Mouse (Mus musculus): Measurements from ENCODE around the gene Hist2h4.
"Not testable (repeated sequence)": the region's sequence is repeated elsewhere in the genome, so short reads cannot be mapped to it uniquely, and the experiment has no call there.

Hist2h4 gene

DNA sequence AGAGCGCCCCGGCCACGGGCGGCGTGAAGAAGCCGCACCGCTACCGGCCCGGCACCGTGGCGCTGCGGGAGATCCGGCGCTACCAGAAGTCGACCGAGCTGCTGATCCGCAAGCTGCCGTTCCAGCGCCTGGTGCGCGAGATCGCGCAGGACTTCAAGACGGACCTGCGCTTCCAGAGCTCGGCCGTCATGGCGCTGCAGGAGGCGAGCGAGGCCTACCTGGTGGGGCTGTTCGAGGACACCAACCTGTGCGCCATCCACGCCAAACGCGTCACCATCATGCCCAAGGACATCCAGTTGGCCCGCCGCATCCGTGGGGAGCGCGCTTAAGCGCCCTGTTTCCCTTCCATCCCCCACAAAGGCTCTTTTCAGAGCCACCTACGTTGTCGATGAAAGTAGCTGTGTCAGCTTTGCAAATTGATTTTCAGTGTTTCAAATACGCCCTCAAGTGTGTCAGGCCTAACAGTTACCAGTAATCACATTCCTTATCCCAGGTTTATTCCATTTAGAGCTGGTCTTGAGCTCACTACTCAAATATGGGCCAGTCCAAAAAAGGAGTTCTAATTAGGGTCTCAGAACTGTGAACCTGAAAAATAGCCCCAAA, 5.8 kb upstream of the Hist2h4 start:
- not testable (repeated sequence) for DNase-seq (ENCODE audit: low spot score)

DNA sequence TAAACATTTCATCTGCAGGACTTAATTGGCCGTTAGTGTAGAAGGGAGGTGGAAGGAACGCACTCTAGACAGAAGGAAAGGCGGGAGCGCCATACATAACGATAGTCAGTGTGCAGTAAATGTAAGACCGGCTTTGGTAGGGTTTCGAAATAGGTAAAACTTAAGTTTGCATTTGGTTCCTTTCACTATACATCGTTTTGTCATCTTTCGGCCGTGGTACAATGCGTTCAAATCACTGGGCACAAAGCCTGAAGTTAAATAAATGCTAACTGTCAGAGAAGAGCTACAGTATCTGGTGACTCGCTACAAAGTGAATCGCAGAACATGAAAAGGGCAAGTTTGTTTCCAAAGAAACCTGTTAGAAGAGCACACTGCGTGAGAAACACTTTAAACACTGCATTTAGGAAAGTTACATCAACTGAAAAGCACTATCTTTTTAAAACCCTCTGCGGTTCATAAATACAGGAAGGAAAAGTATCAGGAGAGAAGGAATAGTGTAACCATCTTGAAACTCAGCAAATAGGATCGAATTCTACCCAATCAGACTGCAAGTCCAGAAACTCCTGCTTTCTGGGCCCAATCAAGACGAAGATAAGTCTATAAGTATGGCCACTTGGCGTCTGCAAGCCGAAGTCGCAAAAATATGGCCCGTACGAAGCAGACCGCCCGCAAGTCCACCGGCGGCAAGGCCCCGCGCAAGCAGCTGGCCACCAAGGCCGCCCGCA, 5.1 kb upstream of the Hist2h4 start, which contains the start of gene Hist2h3b:
Hist2h3b (plus strand) TSS at position 604 of the 725 bp plus-strand sequence.
- DNase-seq (ENCODE audit: low spot score) = peak; percentile 90

DNA sequence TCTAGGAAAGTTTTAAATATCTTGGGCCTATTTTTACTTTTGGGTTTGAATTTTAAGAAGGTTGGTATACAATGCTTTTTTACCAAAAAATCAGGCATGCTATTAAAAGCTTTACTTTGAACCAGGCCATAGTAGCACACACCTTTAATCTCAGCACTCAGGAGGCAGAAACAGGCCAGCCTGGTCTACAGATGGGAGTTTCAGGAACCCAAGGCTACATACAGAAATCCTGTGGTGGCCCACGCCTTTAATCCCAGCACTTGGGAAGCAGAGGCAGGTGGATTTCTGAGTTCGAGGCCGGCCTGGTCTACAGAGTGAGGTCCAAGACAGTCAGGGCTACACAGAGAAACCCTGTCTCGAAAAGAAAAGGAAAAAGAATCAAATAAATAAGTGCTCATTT, 4.4 kb upstream of the Hist2h4 start:
- DNase-seq (ENCODE audit: low spot score) = no peak

DNA sequence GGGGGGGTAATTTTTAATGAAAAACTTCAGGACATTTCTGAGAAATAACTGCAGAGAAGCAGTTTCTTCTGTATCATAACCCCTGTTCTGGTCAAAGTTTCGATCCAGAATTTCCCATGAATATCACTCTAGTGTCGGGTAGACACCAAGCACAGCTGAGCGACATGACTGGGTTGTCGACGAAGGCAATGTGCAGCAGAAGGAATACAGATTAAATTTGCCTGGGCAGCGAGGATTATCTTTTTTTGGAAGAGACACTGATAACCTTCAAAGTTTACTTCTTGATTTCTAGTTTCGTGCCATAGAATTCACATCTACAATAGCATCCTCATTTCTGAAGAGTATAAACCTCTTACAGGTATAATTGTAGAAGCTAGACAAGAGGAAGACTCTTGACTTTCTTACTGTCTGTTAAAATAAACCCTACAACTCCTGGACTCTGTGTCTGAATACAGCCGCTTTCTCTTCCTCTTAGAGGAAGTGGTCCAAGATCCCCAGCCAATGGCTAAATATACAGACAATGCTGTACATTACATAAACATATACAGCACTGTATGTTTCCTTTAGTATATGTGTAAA, 3.1 kb upstream of the Hist2h4 start:
- no peak for DNase-seq (ENCODE audit: low spot score)

DNA sequence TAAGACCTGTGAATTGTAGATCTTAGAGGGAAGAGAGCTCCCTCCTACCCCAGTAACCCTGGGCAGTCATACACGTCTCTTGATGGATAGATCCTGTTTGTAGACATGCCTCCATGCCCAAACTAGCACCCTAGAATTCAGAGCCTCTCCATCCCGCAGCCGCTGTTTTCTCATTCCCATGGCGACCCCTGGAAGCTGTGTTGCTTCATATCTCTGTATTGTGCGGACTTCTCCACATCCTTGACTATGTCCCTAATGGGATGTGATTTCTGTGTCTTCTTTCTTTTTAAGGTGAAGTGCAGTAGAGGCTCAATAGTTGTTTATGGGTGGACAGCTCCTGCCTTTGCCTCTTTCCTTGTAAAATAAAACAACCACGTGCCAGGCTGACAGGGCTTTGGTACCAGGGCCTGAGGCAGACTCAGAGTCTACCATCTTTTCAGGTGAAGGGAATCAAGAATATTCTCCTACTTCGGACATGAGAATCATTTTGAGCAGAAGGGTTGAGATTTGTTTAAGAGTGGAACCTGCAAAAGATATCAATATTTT, 1.4 kb upstream of the Hist2h4 start:
- DNase-seq (ENCODE audit: low spot score) = no peak

DNA sequence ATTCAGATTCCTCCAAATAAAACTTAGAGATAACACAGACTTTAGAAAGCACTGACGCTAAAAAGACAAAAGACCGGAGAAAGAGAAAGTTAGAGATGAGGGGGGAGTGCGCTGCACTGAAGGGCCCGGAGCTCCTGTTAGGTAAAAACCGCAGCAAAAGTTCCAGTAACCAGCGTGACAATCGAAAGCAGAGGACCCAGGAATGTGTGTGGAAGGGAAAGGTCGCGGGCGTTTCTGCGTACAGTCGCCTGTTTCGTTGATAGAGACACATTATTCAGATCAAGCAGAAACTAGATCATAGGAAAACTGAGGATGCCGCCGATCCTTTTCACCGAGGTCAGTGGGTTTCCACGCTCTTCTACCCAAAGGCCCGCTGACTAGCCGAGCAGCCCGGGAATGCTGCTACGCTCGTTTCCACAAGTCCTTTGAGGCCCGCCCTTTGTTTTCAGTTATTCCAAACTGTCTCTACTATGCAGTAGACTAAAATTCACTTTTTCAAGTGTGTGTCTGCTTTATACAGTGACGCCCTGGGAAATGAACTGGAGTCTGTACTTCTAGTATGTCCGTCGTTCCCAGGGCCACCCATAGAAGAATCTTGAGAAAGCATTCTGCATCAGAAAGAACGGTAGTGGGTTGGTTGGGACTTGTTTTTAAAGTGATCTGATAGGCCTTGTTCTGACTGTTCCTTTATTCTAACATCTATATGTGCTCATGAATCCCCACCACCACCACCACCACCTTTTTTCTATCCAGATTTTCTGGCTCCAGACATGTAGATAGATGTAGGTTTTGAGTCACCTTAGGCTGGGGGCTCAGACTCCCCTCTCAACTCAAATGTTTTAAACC, 670 bp upstream of the Hist2h4 start:
- DNase-seq (ENCODE audit: low spot score) = peak; percentile 61

DNA sequence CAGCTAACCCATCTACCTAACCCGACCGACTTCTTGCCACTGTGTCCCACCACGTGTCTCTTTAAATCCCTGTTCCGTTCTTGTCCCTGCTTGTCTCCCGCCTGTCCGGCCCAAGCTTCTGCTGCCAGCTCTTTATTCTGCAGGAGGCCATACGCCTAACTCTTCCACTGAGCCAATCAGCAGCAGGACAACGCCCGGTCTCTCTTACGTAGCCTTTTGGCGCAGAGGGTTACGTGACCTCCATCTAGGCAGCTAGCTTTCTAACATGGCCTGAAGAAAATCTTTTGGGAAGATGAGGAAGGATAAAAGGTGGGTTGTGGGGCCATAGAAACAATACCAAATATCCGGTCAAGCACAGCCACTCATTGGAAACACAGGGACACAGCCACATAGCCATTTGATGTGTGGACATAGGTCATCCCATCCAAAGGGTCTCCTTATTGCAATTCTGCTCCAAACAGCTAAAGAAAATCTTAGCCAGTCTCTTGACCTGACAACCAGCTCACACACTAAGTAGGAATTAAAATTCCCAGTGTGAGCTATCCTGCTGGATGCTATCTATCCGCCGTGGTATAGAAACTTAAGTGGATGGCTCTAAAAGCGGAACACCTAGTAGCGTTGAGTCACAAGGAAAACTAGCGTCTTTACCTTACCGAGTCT, 765 bp downstream of the Hist2h4 start:
- peak; percentile 92 for DNase-seq (ENCODE audit: low spot score)

DNA sequence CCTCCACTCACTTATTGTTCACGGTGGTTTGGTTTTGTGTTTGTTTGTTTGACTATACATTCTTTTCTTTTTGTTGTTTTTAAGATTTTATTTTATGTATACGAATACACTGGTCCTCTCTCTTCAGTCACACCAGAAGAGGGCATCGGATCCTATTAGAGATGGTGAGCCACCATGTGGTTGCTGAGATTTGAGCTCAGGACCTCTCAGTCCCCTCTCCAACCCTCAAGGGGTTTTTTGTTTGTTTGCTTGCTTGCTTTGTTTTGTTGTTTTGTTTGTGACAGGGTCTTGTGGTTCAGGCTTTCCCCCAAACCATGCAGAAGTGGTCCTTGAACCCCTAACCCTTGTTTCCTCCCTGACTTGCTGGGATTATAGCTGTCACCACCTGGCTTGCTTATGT, 1.5 kb downstream of the Hist2h4 start:
- no peak for DNase-seq (ENCODE audit: low spot score)

DNA sequence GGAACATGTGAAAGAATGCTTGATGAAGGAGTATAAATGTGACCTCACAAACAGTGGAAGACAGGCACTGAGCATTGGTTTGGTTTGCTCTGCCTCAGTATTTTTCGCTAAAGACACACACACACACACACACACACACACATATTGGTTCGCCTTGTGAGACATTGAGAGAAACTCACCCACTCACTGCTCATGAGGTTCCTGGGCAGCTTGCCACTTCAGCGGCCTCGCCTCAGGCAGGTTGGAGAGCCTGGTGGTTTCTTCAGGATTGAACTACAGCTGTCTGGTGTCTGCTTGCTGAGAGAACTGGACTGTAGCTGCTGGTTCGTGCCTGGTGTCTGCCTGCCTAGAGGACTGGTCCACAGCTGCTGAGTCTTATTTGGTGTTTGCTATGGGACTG, 2.9 kb downstream of the Hist2h4 start:
- no peak for DNase-seq (ENCODE audit: low spot score)

DNA sequence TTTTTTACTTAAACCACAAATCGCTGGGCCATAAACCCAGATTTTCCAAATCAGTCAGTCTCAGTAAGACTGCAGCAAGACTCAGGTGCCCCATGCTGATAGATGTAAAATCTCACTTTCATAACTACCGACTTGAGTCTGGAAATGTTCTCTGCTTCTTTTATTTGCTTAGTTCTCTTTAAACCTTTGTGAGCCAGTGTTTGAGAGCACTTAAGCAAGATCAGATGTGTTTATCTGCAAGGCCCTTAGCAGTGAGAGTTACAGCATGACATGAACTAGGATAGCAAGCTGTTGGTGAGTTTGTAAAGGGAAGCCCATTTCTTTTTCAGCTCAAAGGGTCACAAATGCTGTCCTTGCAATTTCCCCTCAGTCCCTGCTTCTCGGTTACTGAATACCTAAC, 5.9 kb downstream of the Hist2h4 start:
- no peak for DNase-seq (ENCODE audit: low spot score)

DNA sequence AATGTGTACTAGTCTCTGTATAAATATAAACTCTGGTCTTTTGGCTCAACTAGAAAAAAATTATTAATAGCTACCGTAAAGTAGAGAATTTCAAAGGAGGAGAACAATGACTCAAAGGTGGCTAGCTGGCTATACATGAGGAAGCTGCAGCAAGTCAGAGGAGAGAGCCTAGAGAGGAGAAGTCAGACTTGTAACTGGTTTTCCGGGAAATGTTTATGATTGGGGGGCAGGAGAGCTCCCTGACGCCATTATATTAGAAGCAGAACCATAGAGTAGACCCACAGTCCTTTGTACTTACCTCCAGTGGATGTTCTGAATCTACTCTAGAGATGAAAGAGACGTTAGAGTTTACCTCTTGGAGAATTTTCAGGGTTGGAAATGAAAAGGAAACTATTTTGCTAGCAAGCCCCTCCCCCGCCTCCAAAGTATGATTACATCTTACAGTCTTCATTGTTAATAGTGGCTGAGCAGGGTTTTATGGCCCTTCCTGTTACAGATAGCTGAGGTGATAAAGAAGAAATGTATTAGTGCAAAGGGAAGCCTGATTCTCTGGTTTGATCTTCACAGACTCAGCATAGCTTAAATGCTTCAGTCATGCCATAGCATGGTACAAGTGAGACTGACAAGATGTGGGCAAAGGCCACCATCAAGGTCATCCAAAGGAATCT, 7.1 kb downstream of the Hist2h4 start:
- DNase-seq (ENCODE audit: low spot score) = no peak

DNA sequence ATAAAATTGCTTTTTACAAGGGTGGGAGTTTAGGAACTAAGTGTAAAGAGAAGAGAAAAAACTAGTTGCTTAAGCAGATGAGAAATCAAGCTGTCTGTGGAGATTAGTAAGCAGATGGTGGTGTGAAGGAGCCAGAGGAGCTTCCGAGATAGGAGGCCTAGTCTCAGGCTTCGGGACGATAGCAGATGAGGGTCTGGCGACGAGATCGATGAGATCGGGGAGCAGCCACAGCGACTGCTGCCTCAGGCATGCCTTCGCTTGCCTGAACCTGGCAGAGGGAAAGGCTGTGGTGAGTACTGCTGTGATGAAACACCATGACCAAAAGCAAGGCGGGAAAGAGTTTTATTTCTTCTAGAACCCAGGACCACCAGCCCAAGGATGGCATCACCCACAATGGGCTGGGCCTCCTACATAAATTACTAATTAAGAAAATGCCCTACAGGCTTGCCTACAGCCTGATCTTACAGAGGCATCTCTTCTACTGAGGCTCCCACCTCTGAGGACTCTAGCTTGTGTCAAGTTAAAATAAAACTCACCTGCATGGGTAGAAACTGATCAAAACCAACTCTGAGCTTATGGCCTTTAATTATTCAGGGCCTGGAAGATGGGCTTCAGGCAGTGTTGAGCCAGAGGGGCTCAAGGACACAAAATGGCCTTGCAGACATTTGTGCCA, 8.3 kb downstream of the Hist2h4 start:
- DNase-seq (ENCODE audit: low spot score) = peak; percentile 80

DNA sequence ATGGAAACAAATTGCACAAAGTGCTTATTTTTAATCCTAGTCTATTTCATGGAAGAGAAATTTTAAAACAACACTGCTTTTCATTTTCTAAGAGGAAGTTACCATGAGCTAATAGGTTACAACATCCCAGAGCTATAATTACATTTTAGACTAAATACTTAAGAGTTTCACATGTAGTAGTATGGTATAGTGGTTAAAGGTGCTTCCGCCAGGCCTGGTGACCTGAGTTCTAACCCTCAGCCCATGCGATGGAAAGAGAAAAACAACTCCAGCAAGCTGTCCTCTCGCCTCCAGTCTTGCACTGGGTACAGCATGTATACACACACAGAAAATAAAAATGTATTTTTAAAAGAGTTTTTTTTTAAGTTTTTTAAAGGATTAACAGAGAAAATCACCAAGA, 11.3 kb downstream of the Hist2h4 start:
- DNase-seq (ENCODE audit: low spot score) = no peak

DNA sequence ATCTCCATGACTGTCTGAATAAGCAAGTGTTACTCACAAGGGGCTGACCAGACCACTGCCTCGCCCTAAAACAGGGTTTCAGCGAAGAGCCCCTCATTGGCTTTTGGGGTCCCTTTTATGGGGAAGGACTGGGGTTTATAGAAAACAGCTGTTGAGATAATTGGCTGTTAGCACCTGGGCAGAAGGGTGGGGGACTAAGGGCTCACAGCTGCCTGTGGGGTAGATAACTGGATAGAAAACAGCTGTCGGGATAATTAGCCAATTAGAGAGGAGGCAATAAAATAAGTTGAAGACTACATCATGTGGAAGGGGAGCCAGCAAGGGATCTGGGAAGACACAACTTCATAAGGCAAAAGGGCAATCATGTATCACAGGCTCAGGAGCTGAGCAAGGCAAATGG, 12.2 kb downstream of the Hist2h4 start:
- DNase-seq (ENCODE audit: low spot score) = no peak

DNA sequence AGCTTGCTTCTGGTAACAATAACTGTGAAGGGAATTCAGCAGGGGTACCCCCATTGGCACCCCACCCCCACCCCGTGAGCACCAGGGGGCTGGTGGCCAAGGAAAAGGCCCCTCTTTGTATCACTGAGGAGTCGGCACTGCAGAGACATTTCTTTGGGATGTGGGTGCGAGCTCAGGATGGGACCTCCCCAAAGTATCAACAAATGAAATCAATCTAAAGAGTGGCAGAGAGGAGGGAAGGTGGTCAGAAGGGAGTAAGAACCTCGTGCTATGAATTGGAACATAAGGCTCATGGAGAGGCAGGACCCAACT, 14.1 kb downstream of the Hist2h4 start:
- DNase-seq (ENCODE audit: low spot score) = no peak

DNA sequence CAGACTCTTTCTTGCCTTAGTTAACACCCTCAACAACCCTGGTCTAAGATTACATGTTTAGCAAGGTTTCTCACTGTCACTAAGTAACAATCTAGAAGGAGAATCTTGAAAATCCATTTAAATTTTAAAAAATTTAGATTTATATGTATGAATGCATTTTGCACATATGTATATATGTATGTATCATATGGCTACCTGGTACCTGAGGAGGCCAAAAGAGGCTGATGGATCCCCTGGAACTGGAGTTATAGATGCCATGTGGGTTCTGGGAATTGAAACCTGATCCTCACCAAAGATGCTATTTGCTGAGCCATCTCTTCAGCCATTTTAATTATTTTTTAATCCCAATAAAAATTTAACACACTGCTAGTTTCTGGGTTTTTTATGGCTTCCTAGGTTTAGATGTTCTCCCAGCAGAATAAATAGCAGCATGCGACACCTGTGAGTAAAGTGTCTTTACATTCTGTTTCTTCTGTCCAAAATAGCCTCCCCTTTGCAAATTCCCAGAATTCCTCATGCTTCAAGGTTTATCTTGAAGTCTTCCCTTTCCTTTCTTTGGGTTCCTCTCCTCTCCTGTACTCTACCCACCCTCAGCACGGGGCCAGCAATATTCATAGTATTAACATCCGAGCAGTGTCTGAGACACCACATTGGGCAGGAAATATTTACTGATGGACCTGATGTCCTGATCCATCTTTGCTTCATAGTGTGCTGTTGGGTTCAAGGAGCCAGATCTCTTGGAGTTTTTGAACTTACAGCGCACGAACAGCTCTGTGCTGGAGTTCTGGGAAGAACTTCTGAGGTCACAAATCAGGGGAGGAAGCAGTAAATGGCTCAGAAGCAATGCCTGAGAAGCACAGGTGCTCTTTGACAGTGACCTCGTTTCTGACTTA, 14.7 kb downstream of the Hist2h4 start:
- peak; percentile 44 for DNase-seq (ENCODE audit: low spot score)

DNA sequence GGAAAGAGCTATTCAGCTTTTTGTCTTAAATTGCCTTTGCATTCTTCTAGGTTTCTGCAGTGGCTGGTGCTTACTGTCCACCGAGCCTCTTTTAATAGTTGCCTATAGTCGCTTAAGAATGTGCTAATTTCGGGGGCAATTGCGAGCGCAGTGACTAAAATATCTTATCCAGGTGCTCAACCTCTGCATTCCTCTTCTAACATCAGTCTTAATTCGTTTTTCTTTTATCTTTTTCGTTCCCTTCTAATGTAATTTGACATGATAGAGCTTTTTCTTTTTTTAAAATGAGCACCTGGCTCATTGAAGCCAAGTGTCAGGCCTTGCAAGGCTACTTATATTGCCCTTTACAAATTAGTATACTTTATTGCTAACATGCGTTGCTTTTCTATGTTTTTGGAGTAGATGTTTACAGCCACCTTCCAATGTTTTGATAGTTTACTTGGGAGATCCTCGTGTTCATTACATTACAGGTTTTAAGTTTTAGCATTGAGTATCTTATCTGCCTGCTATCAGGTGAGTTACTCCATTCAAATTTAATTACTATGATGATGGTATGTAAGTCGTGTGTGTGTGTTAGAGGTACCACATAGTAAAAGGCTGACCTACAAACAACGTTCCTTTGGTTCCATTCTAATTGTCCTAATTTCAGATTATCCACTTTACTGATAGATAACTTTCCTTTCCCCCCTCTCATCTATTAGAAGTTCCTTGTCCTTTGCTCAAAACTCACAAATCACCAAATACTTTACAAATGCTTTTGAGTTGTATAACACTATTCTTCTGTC, 15.6 kb downstream of the Hist2h4 start:
- DNase-seq (ENCODE audit: low spot score) = peak; percentile 31

DNA sequence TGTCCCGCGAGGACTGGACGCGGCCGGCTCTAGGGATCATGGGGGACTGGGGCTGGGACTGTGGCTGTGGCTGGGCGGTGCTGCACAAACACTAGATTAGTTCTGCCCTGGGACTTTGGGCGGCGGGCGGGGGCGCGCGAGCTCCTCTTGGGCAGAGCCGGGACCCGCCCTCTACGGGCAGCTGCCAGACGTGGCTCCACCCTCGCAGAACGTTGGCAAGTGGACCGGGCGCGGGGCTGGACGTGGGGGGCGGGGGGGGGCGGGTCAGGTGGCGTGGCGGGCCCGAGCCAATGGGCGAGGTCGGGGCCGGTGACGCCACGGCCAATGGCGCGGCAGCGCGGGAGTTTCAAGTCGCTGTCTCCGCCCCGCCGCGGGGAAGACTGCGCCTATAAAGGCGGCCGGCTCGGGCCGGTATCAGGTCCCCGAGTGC, 16.7 kb downstream of the Hist2h4 start, which contains the start of gene Hist2h3c1:
Hist2h3c1 (plus strand) TSS at position 259 of the 430 bp plus-strand sequence.
- not testable (repeated sequence) for DNase-seq (ENCODE audit: low spot score)

DNA sequence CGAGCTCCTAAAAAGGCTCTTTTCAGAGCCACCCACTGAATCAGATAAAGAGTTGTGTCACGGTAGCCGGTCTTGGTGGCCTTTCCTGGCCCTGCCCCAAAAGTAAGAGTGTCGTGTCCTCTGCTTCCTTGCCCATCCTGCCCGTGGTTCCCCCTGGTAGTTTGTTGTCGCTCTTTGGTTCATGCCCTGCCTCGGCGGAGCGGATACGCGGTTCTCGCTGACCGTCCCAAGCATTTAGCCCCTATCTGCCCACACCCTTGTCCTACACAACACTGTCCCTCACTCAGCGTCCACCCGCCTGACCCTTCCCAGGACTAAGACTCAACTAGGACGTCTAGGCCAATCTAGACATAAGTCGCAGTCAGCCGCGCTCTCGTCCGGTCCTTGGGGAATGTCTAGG, 17.1 kb downstream of the Hist2h4 start:
- not testable (repeated sequence) for DNase-seq (ENCODE audit: low spot score)

Data from embryo, embryonic 10 days (tissue).